Mouse (Mus musculus): ENCODE results near the gene Tecpr1. TPM values are rescaled to one million over a fixed set of nuclear protein-coding genes. Genes with fewer than 3 reads are reported as not detected.

The Tecpr1 gene
- total and polyA plus RNA-seq, 2 experiments = 5.9 to 13.0 TPM

DNA sequence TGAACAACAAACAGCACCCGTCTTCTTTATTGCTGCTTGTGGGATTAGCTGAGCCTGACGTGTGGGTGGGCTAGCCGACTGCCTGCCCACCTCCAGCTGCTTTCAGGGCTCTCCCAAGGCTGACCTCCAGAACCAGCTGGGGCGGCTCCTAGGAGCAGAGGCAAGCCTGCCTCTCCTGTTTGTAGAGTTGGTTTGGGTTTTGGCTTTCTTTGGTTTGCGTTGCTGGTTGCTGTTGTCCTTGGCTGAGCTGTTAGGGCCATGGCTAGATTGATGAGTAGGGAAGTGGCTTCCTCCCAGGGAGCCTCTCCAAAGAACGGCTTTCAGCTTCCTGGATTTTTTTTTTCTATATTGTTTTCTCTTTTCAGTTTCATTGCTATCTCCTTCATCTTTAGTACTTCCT is 45.2 kb downstream of the Tecpr1 start:
- no peak for TF ChIP-seq CTCF (IDR thresholded peaks at IDR 0.05; ENCODE audit: low read depth, low read length)
- no peak for TF ChIP-seq POLR2A (IDR thresholded peaks at IDR 0.05; ENCODE audit: extremely low read depth, insufficient read depth, low read length)
- no peaks in the 10 kb centered on the region for H3K4me1 ChIP-seq (ENCODE audit: control insufficient read depth, insufficient read depth, low read length)
- H3K9ac ChIP-seq (ENCODE audit: low read depth, low read length) = no peak overlapping the region
- H3K27me3 ChIP-seq (ENCODE audit: control insufficient read depth, insufficient read depth, low read length) = no peaks in the 10 kb centered on the region
- no peak overlapping the region for H3K4me3 ChIP-seq (ENCODE audit: insufficient read depth, low read depth, low read length)
- no peaks in the 10 kb centered on the region for H3K79me2 ChIP-seq (ENCODE audit: control insufficient read depth, insufficient read depth, low read length)
- H3K27ac ChIP-seq (replicated peaks; ENCODE audit: insufficient read depth, low read depth, low read length) = no peak overlapping the region
- peaks cover 10% of the 10 kb centered on the region; the same call in 1 of the 2 replicates for H3K36me3 ChIP-seq (ENCODE audit: control insufficient read depth, insufficient read depth, low read length)
- WGBS = 67% methylated on average over 6 of the region's 6 CpGs
- DNase-seq (ENCODE audit: extremely low read depth, low read depth, low spot score) = no peak

DNA sequence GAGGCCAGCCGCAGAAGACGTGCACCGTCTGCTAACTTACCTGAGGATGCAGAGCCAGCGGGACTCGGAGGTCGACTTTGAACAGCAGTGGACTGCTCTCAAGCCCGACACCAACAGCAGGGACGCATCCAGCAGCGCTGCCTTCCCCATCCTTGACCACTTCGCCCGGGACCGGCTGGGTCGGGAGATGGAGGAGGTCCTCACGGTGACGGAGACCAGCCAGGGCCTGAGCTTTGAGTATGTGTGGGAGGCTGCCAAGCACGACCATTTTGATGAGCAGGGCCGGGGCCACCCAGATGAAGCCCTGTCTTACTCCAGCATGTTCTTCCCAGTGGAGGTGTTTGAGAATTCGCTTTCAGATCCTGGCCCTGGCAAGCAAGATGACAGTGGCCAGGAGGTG is 49.8 kb downstream of the Tecpr1 start:
- Histone ChIP-seq H3K36me3 (ENCODE audit: control insufficient read depth, insufficient read depth, low read length) (peaks cover 16% of the 10 kb centered on the region; the same call in 1 of the 2 replicates), H3K27ac (replicated peaks; ENCODE audit: insufficient read depth, low read depth, low read length) (no peak overlapping the region), H3K79me2 (ENCODE audit: control insufficient read depth, insufficient read depth, low read length) (no peaks in the 10 kb centered on the region), H3K27me3 (ENCODE audit: control insufficient read depth, insufficient read depth, low read length) (no peaks in the 10 kb centered on the region), H3K4me3 (ENCODE audit: insufficient read depth, low read depth, low read length) (no peak overlapping the region), H3K9ac (ENCODE audit: low read depth, low read length) (no peak overlapping the region), H3K4me1 (ENCODE audit: control insufficient read depth, insufficient read depth, low read length) (no peaks in the 10 kb centered on the region)
- 96% methylated on average over 18 of the region's 18 CpGs for WGBS
- TF ChIP-seq POLR2A (IDR thresholded peaks at IDR 0.05; ENCODE audit: extremely low read depth, insufficient read depth, low read length) = no peak
- TF ChIP-seq CTCF (IDR thresholded peaks at IDR 0.05; ENCODE audit: low read depth, low read length) = no peak
- no peak for DNase-seq (ENCODE audit: extremely low read depth, low read depth, low spot score)

- no peaks in the 10 kb centered on the region for H3K27me3 ChIP-seq (ENCODE audit: control insufficient read depth, insufficient read depth, low read length)
- H3K36me3 ChIP-seq (ENCODE audit: control insufficient read depth, insufficient read depth, low read length) = peaks cover 10% of the 10 kb centered on the region; the same call in 1 of the 2 replicates
- H3K4me1 ChIP-seq (ENCODE audit: control insufficient read depth, insufficient read depth, low read length) = no peaks in the 10 kb centered on the region
- WGBS = 97% methylated on average over 8 of the region's 8 CpGs
- no peak overlapping the region for H3K9ac ChIP-seq (ENCODE audit: low read depth, low read length)
- TF ChIP-seq POLR2A (IDR thresholded peaks at IDR 0.05; ENCODE audit: extremely low read depth, insufficient read depth, low read length) (no peak), CTCF (IDR thresholded peaks at IDR 0.05; ENCODE audit: low read depth, low read length) (no peak)
- no peak overlapping the region for H3K4me3 ChIP-seq (ENCODE audit: insufficient read depth, low read depth, low read length)
- DNase-seq (ENCODE audit: extremely low read depth, low read depth, low spot score) = no peak
- no peaks in the 10 kb centered on the region for H3K79me2 ChIP-seq (ENCODE audit: control insufficient read depth, insufficient read depth, low read length)
- H3K27ac ChIP-seq (replicated peaks; ENCODE audit: insufficient read depth, low read depth, low read length) = no peak overlapping the region
Measured at GRCm38 (mm10) chr5:144169275-144169975, 54.0 kb downstream of the Tecpr1 start.

- no peak for TF ChIP-seq CTCF (IDR thresholded peaks at IDR 0.05; ENCODE audit: low read depth, low read length)
- Histone ChIP-seq H3K27ac (replicated peaks; ENCODE audit: insufficient read depth, low read depth, low read length) (no peak overlapping the region), H3K36me3 (ENCODE audit: control insufficient read depth, insufficient read depth, low read length) (peaks cover 10% of the 10 kb centered on the region; the same call in 1 of the 2 replicates), H3K9ac (ENCODE audit: low read depth, low read length) (no peak overlapping the region), H3K79me2 (ENCODE audit: control insufficient read depth, insufficient read depth, low read length) (no peaks in the 10 kb centered on the region), H3K4me1 (ENCODE audit: control insufficient read depth, insufficient read depth, low read length) (no peaks in the 10 kb centered on the region), H3K4me3 (ENCODE audit: insufficient read depth, low read depth, low read length) (no peak overlapping the region), H3K27me3 (ENCODE audit: control insufficient read depth, insufficient read depth, low read length) (no peaks in the 10 kb centered on the region)
- WGBS = 88% methylated on average over 3 of the region's 3 CpGs
- DNase-seq (ENCODE audit: extremely low read depth, low read depth, low spot score) = no peak
Measured at GRCm38 (mm10) chr5:144165756-144166155, 57.7 kb downstream of the Tecpr1 start.

- Histone ChIP-seq H3K4me1 (ENCODE audit: control insufficient read depth, insufficient read depth, low read length) (peaks cover 3% of the 10 kb centered on the region), H3K36me3 (ENCODE audit: control insufficient read depth, insufficient read depth, low read length) (peaks cover 7% of the 10 kb centered on the region; the same call in 1 of the 2 replicates), H3K27ac (replicated peaks; ENCODE audit: insufficient read depth, low read depth, low read length) (no peak overlapping the region), H3K79me2 (ENCODE audit: control insufficient read depth, insufficient read depth, low read length) (no peaks in the 10 kb centered on the region), H3K27me3 (ENCODE audit: control insufficient read depth, insufficient read depth, low read length) (no peaks in the 10 kb centered on the region), H3K9ac (ENCODE audit: low read depth, low read length) (no peak overlapping the region), H3K4me3 (ENCODE audit: insufficient read depth, low read depth, low read length) (no peak overlapping the region)
- DNase-seq (ENCODE audit: extremely low read depth, low read depth, low spot score) = peak; percentile 32
- no peak for TF ChIP-seq POLR2A (IDR thresholded peaks at IDR 0.05; ENCODE audit: extremely low read depth, insufficient read depth, low read length)
- no peak for TF ChIP-seq CTCF (IDR thresholded peaks at IDR 0.05; ENCODE audit: low read depth, low read length)
- 83% methylated on average over 10 of the region's 10 CpGs for WGBS
Measured at GRCm38 (mm10) chr5:144162813-144163517, 60.5 kb downstream of the Tecpr1 start.

Measured in liver, adult 2 months (tissue).